Mouse (Mus musculus) hindbrain, embryonic 15.5 days (tissue): Measurements from ENCODE around the gene Zfp619. TPM values are rescaled to one million over a fixed set of nuclear protein-coding genes. Genes with fewer than 3 reads are reported as not detected.
"Not testable (repeated sequence)": the region's sequence is repeated elsewhere in the genome, so short reads cannot be mapped to it uniquely, and the experiment has no call there.

Source experiments
- ATAC-seq: fragments of 200-750 bp; cut with Nextera tagmentation; 2 replicates; pipeline ENCODE4 v1.8.0; 2017; ENCODE audit warnings: low read depth, moderate number of reproducible peaks, moderate TSS enrichment; ENCODE audit not compliant: low FRiP score
- H3K27ac ChIP-seq: fragments of 300-500 bp; sonication (generic); replicated peaks from 2 replicates; pipeline ENCODE4 v1.5.1; 2015; ENCODE audit warnings: mild to moderate bottlenecking, inconsistent platforms
- H3K27me3 ChIP-seq: fragments of 300-500 bp; sonication (generic); 2 replicates; pipeline ENCODE4 v1.6.1; 2015; ENCODE audit warnings: control low read depth, inconsistent platforms
- H3K36me3 ChIP-seq: fragments of 300-500 bp; sonication (generic); 2 replicates; pipeline ENCODE4 v1.6.1; 2015; ENCODE audit warnings: control low read depth, inconsistent platforms
- H3K4me1 ChIP-seq: fragments of 300-500 bp; sonication (generic); replicated peaks from 2 replicates; pipeline ENCODE4 v1.6.1; 2015; ENCODE audit warnings: control low read depth, inconsistent platforms
- H3K4me2 ChIP-seq: fragments of 300-500 bp; sonication (generic); 2 replicates; pipeline ENCODE4 v1.6.1; 2015; ENCODE audit warnings: moderate library complexity, mild to moderate bottlenecking, inconsistent platforms
- H3K4me3 ChIP-seq: fragments of 300-500 bp; sonication (generic); 2 replicates; pipeline ENCODE4 v1.5.1; 2015; ENCODE audit warnings: mild to moderate bottlenecking, inconsistent platforms
- H3K9ac ChIP-seq: fragments of 300-500 bp; sonication (generic); 2 replicates; pipeline ENCODE4 v1.6.1; 2015; ENCODE audit warnings: inconsistent platforms
- H3K9me3 ChIP-seq: fragments of 300-500 bp; sonication (generic); 2 replicates; pipeline ENCODE4 v1.6.1; 2016; ENCODE audit warnings: control low read depth, inconsistent platforms
- WGBS: fragments of 180-500 bp; shearing (Covaris S2); methylation state at CpG from one replicate; pipeline ENCODE4 v1.1.7; 2015; 5-methylcytosine and 5-hydroxymethylcytosine counted together
- polyA plus RNA-seq: library from polyadenylated mRNA; unstranded; fragments of >200 nt; fragmentation: Nextera tagmentation; extraction: Ambion mirVana; gene quantifications from 2 replicates; pipeline ENCODE4 v1.2.1, GENCODE M21; 2015

Gene Zfp619
- polyA plus RNA-seq, 1 experiment from 2014 or later: 2.5 TPM

DNA sequence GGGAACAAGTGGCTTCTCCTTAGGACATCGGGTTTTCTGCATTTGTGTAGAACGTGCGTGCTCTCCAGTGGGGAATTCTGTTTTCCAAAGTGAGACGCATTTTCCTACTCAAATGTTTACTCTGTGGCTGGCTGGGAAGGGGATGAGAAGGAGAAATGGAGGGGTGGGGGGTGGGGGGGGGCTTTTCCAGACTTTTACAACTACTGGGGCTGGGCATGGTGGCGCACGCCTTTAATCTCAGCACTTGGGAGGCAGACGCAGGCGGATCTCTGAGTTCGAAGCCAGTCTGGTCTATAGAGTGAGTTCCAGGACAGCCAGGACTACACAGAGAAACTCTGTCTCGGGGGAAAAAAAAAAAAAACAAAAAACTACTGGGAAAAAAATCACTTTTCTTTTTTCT lies 27.6 kb downstream of the Zfp619 start:
- Histone ChIP-seq H3K4me3 (peak overlapping the region; percentile 55), H3K27ac (peak overlapping the region; percentile 86), H3K27me3 (no peaks in the 10 kb centered on the region), H3K4me1 (peaks cover 16% of the 10 kb centered on the region), H3K9ac (peak overlapping the region; percentile 65), H3K9me3 (no peaks in the 10 kb centered on the region), H3K36me3 (no peaks in the 10 kb centered on the region), H3K4me2 (peak overlapping the region; percentile 83)
- WGBS: 40% methylated on average over 10 of the region's 10 CpGs
- no peak for ATAC-seq

DNA sequence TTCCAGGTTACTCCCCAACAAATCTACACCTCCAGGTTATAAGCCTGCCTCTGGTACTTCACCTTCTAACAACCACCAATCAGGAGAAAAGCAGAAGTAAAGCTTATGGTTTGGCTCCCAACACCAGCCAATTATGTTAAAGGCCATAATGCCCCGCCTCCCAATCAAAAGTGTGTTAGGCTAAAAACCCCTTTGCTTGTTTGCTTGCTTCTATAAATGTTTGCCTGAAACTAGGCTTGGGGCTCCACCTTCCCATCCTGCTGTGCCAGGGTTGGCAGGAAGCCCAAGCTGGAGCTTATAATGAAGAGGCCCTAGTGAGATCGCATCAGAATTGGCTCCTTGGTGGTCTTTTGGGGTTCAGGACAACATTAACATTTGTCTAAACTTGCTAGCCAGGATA lies 31.8 kb downstream of the Zfp619 start:
- Histone ChIP-seq H3K4me2 (no peak overlapping the region), H3K4me1 (peaks cover 24% of the 10 kb centered on the region), H3K27ac (no peak overlapping the region), H3K4me3 (no peak overlapping the region), H3K9ac (no peak overlapping the region), H3K36me3 (no peaks in the 10 kb centered on the region), H3K27me3 (no peaks in the 10 kb centered on the region), H3K9me3 (no peaks in the 10 kb centered on the region)
- WGBS: 60% methylated on average over 2 of the region's 2 CpGs
- no peak for ATAC-seq

DNA sequence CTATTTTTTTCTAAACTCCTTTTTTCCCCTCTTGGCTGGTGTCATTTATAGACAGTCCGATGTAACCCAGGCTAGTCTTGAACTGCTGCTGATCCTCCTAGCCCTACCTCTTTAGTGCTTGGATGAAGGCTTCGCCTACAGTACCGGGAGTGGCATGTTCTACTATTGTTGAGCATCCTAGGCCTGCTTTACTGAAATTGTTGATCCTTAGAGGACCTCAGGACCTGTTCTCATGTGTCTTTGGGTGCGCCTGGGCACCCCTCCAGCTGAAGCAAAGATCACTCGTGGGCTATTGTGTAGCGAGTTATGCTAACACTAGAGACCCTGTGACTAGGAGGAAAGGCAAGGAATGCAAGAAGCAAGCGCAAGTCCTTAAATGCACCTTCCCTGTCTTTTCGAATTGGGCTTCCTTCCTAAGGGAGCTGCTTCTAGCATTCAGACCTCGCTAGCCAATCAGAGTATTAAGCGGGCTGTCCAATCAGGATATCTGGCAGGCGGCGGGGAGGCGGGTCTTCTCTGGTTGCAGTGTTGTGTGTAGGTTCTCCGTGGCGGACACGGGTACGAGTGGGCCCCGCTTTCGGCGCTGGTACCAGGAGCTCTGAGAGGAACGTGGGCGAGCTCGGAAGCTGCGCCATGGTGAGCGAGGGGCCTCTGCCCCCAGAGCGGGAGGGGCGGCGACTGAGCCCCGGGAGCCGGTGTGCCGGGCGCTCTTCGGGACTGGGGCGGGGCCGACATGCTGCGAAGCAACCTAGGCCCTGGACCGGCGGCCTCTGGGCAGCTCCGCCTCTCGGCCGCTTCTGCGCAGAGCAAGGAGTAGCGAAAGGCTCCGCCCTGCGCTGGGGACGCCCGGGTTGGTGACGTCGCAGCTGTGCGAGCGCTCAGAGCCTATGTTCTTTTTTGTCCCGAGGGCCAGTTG lies 34.7 kb downstream of the Zfp619 start:
- Histone ChIP-seq H3K4me3 (peak overlapping the region; percentile 76), H3K36me3 (peaks cover 8% of the 10 kb centered on the region), H3K27ac (peak overlapping the region; percentile 95), H3K9ac (peak overlapping the region; percentile 86), H3K9me3 (no peaks in the 10 kb centered on the region), H3K4me2 (peak overlapping the region; percentile 77), H3K27me3 (no peaks in the 10 kb centered on the region), H3K4me1 (peaks cover 18% of the 10 kb centered on the region)
- WGBS: 3% methylated on average over 52 of the region's 52 CpGs
- peak; percentile 99 for ATAC-seq

DNA sequence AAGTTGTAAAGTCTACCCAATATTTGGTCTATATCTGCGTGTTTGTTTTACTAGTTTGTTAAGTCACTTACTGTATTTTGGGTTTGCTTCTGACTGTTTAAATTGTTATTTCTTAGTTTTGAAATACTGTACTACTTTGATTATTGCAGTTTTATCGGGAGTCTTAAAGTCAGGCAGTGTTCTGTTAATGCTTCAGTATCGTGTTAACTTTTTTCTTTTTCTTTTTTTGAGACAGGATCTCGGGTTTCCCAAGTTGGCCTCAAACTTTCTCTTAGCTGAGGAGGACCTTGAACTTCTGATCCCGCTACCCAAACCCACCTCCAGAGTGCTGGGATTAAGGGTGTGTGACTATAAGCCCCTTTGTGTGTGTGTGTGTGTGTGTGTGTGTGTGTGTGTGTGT lies 35.4 kb downstream of the Zfp619 start:
- no peaks in the 10 kb centered on the region for H3K27me3 ChIP-seq
- peak overlapping the region; percentile 77 for H3K4me2 ChIP-seq
- peak overlapping the region; percentile 76 for H3K4me3 ChIP-seq
- peak overlapping the region; percentile 4; the same call in 1 of the 2 replicates for H3K9ac ChIP-seq
- H3K36me3 ChIP-seq: peaks cover 13% of the 10 kb centered on the region
- WGBS: 17% methylated on average over 5 of the region's 5 CpGs
- no peaks in the 10 kb centered on the region for H3K9me3 ChIP-seq
- ATAC-seq: no peak
- H3K4me1 ChIP-seq: peaks cover 18% of the 10 kb centered on the region
- no peak overlapping the region for H3K27ac ChIP-seq

- Histone ChIP-seq H3K27ac (no peak overlapping the region), H3K4me2 (no peak overlapping the region), H3K36me3 (peaks cover 13% of the 10 kb centered on the region), H3K4me1 (peaks cover 18% of the 10 kb centered on the region), H3K4me3 (no peak overlapping the region), H3K9me3 (no peaks in the 10 kb centered on the region), H3K27me3 (no peaks in the 10 kb centered on the region), H3K9ac (no peak overlapping the region)
- 87% methylated on average over 4 of the region's 4 CpGs for WGBS
- ATAC-seq: no peak
Observed at GRCm38 (mm10) chr7:39553871-39554270, 36.3 kb downstream of the Zfp619 start.

DNA sequence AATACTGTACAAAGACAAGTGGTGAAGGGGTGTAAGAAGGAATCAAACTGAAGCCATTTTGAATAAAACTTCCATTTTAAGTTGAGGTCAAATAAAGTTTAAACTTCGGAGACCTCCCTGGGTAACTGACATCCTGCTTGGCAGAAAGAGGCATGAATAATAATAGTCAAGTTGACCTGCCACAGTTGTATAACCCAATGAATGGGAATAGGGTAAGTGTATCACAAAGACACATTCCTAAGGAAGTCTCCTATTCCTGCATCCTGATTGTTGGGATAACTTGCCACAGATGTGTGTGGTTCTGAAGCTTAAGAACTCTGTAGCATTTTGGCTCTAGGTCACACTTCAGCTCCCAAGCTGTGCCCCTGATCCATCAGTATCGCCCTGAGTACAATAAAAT lies 62.5 kb downstream of the Zfp619 start:
- Histone ChIP-seq H3K36me3 (no peaks in the 10 kb centered on the region), H3K9ac (no peak overlapping the region), H3K27me3 (no peaks in the 10 kb centered on the region), H3K9me3 (no peaks in the 10 kb centered on the region), H3K27ac (no peak overlapping the region), H3K4me2 (no peak overlapping the region), H3K4me1 (no peaks in the 10 kb centered on the region), H3K4me3 (no peak overlapping the region)
- 73% methylated on average over 2 of the region's 2 CpGs for WGBS
- ATAC-seq: no peak

DNA sequence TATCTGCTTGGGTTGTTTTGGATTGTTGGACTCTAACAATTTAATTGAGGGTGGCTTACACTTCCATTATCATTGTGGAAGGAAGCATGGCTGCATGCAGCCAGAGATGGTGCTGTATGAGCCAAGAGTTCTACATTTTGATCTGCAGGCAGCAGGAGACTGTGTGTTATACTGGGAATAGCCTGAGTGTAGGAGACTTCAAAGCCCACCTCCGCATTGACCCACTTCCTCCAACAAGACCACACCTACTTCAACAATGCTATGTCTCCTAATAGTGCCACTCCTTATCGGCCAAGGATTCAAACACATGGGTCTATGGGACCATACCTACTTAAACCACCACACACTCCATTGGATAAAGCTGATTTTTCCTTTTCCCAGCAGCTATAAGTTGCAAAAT lies 63.0 kb downstream of the Zfp619 start:
- WGBS: 91% methylated on average over 2 of the region's 2 CpGs
- Histone ChIP-seq H3K4me3 (no peak overlapping the region), H3K4me2 (no peak overlapping the region), H3K27me3 (no peaks in the 10 kb centered on the region), H3K4me1 (no peaks in the 10 kb centered on the region), H3K27ac (no peak overlapping the region), H3K9me3 (no peaks in the 10 kb centered on the region), H3K9ac (no peak overlapping the region), H3K36me3 (no peaks in the 10 kb centered on the region)
- no peak for ATAC-seq

DNA sequence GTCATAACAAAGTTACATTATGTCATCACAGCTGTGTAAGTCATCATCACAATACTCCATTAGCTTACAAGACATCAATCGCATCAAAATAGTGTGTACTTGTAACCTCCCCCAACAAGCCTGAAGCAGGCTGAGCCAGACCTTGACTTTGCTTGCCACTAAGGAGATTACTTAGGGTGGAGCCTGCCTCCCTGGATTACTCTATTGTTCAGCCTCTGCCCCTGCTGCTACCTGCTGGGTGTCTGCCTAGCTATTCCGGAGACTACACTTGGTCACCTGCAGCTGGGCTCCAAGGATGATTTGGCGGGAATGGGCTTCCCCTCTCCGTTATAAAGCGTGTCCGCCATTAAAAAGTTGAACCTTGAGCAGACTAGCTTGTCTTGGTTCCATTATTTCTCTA lies 69.3 kb downstream of the Zfp619 start:
- not testable (repeated sequence) for H3K4me1 ChIP-seq, H3K4me2 ChIP-seq, ATAC-seq, H3K36me3 ChIP-seq, H3K9me3 ChIP-seq, H3K4me3 ChIP-seq, H3K9ac ChIP-seq, H3K27me3 ChIP-seq, H3K27ac ChIP-seq
- WGBS: 65% methylated on average over 6 of the region's 6 CpGs

DNA sequence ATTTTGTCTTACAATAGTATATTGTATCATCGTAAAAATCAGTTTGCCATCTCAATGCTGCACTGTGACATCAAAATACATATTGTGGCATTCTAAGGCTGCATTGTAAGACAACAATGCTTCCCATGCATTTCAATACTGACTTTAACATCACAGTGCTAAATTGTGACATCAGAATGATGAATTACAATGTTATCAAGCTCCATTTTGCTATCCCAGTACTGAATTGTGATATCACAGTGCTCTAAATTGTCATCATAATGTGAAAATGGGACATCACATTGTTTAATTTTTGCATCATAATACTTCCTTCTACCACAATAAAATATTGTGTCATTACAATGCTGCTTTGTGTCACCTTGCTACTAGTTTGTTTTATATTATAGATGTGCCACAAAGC lies 70.5 kb downstream of the Zfp619 start:
- Histone ChIP-seq H3K9me3 (no peaks in the 10 kb centered on the region), H3K27me3 (no peaks in the 10 kb centered on the region), H3K4me1 (no peaks in the 10 kb centered on the region), H3K9ac (peak overlapping the region; percentile 53), H3K4me3 (peak overlapping the region; percentile 47), H3K4me2 (peak overlapping the region; percentile 61), H3K27ac (peak overlapping the region; percentile 79), H3K36me3 (no peaks in the 10 kb centered on the region)
- ATAC-seq: no peak
- 71% methylated on average over 1 of the region's 1 CpGs for WGBS

GRCm38 (mm10) chr7:39588471-39589041 lies 71.0 kb downstream of the Zfp619 start:
- peak overlapping the region; percentile 61 for H3K4me2 ChIP-seq
- under 1% methylated on average over 50 of the region's 62 CpGs for WGBS

GRCm38 (mm10) chr7:39589044-39589443 lies 71.5 kb downstream of the Zfp619 start:
- WGBS: 39% methylated on average over 7 of the region's 7 CpGs
- peak overlapping the region; percentile 79; the same call in 1 of the 2 replicates for H3K27ac ChIP-seq

More at GRCm38 (mm10) chr7:39588471-39589041, 71.0 kb downstream of the Zfp619 start:
- H3K27ac ChIP-seq: peak overlapping the region; percentile 79
- H3K4me3 ChIP-seq: peak overlapping the region; percentile 47
- ATAC-seq: peak; percentile 94
- H3K9me3 ChIP-seq, H3K4me1 ChIP-seq, H3K27me3 ChIP-seq, H3K36me3 ChIP-seq: not testable (repeated sequence)
- H3K9ac ChIP-seq: peak overlapping the region; percentile 53

More at GRCm38 (mm10) chr7:39589044-39589443, 71.5 kb downstream of the Zfp619 start:
- H3K9me3 ChIP-seq, H3K36me3 ChIP-seq, H3K4me1 ChIP-seq, H3K27me3 ChIP-seq: not testable (repeated sequence)
- H3K9ac ChIP-seq: peak overlapping the region; percentile 53
- peak overlapping the region; percentile 47 for H3K4me3 ChIP-seq
- H3K4me2 ChIP-seq: peak overlapping the region; percentile 61
- peak; percentile 63 for ATAC-seq
